Mouse (Mus musculus) retina, embryonic 14.5 days (tissue): Measurements from ENCODE around the gene Dsp.
A peak's percentile ranks its signal among the peaks of the same experiment; 100 is the strongest.

Source experiments
- DNase-seq: peaks from one replicate; pipeline ENCODE4 v3.0.0-alpha.2; 2015; ENCODE audit warnings: low spot score

Gene Dsp

GRCm38 (mm10) chr13:38151069-38151588, at the start of gene Dsp:
Dsp (plus strand) TSS chr13:38151294.
- peak; percentile 66 for DNase-seq

GRCm38 (mm10) chr13:38103406-38103805, 47.7 kb upstream of the Dsp start:
- no peak for DNase-seq

GRCm38 (mm10) chr13:38104501-38104900, 46.6 kb upstream of the Dsp start:
- no peak for DNase-seq

- DNase-seq: no peak
These were observed 42.0 kb upstream of the Dsp start for GRCm38 (mm10) chr13:38109081-38109480.

GRCm38 (mm10) chr13:38122321-38122720, 28.8 kb upstream of the Dsp start:
- no peak for DNase-seq

GRCm38 (mm10) chr13:38123666-38124065, 27.4 kb upstream of the Dsp start:
- DNase-seq: no peak

GRCm38 (mm10) chr13:38127683-38128082, 23.4 kb upstream of the Dsp start:
- no peak for DNase-seq

GRCm38 (mm10) chr13:38128246-38128645, 22.8 kb upstream of the Dsp start:
- no peak for DNase-seq

GRCm38 (mm10) chr13:38129492-38129891, 21.6 kb upstream of the Dsp start:
- no peak for DNase-seq

- DNase-seq: no peak
These were observed 21.0 kb upstream of the Dsp start for GRCm38 (mm10) chr13:38130116-38130515.

GRCm38 (mm10) chr13:38133016-38133528, 18.0 kb upstream of the Dsp start:
- DNase-seq: no peak

- no peak for DNase-seq
These were observed 10.6 kb upstream of the Dsp start for GRCm38 (mm10) chr13:38140521-38140920.

GRCm38 (mm10) chr13:38144962-38145713, 6.0 kb upstream of the Dsp start:
- peak; percentile 21 for DNase-seq

- DNase-seq: no peak
These were observed 2.7 kb upstream of the Dsp start for GRCm38 (mm10) chr13:38148348-38148747.

- DNase-seq: peak; percentile 39
These were observed 756 bp downstream of the Dsp start for GRCm38 (mm10) chr13:38151671-38152428.

GRCm38 (mm10) chr13:38152429-38153035, 1.4 kb downstream of the Dsp start:
- peak; percentile 65 for DNase-seq

- peak; percentile 66 for DNase-seq
These were observed 4.4 kb downstream of the Dsp start for GRCm38 (mm10) chr13:38155523-38155922.

- DNase-seq: no peak
These were observed 6.5 kb downstream of the Dsp start for GRCm38 (mm10) chr13:38157635-38158034.

- DNase-seq: no peak
These were observed 10.9 kb downstream of the Dsp start for GRCm38 (mm10) chr13:38162002-38162401.

GRCm38 (mm10) chr13:38162668-38163067, 11.6 kb downstream of the Dsp start:
- no peak for DNase-seq

- no peak for DNase-seq
These were observed 13.8 kb downstream of the Dsp start for GRCm38 (mm10) chr13:38164932-38165331.

- no peak for DNase-seq
These were observed 16.0 kb downstream of the Dsp start for GRCm38 (mm10) chr13:38167056-38167455.
